Mouse (Mus musculus) frontal cortex, adult 2 months (tissue): ENCODE results near the gene St3gal4. TPM values are rescaled to one million over a fixed set of nuclear protein-coding genes. Genes with fewer than 3 reads are reported as not detected.
"Not testable (repeated sequence)": the region's sequence is repeated elsewhere in the genome, so short reads cannot be mapped to it uniquely, and the experiment has no call there.

Experiments
- DNase-seq, 2 experiments: peaks; one replicate each; pipeline ENCODE4 v3.0.0; 2022; ENCODE audit warnings: low spot score in 1 of 2; ENCODE audit errors: extremely low spot score in 1 of 2
- polyA plus RNA-seq: library from polyadenylated mRNA; depleted of rRNA; stranded (reverse); fragments of >200 nt; gene quantifications from 2 replicates; pipeline ENCODE4 v1.2.3, GENCODE M21; 2012; rRNA removed

The St3gal4 gene
- 10.2 and 14.8 TPM in 2 replicates for polyA plus RNA-seq

- no peak for DNase-seq
Observed at GRCm38 (mm10) chr9:35119168-35119567, at the start of gene St3gal4. St3gal4 (minus strand) TSS chr9:35119268.

- no peak for DNase-seq
Observed at GRCm38 (mm10) chr9:35166798-35167635, 47.9 kb upstream of the St3gal4 start.

GRCm38 (mm10) chr9:35166144-35166797, 47.2 kb upstream of the St3gal4 start:
- peak in 1 of 2 experiments; percentile 59 for DNase-seq

GRCm38 (mm10) chr9:35164142-35164874, 45.2 kb upstream of the St3gal4 start:
- DNase-seq, result no peak

- DNase-seq, result no peak
Observed at GRCm38 (mm10) chr9:35163011-35163690, 44.1 kb upstream of the St3gal4 start.

- no peak for DNase-seq
Observed at GRCm38 (mm10) chr9:35161721-35162120, 42.7 kb upstream of the St3gal4 start.

- no peak for DNase-seq
Observed at GRCm38 (mm10) chr9:35160662-35161061, 41.6 kb upstream of the St3gal4 start.

GRCm38 (mm10) chr9:35158477-35158876, 39.4 kb upstream of the St3gal4 start:
- DNase-seq, result no peak

GRCm38 (mm10) chr9:35156862-35157261, 37.8 kb upstream of the St3gal4 start:
- no peak for DNase-seq

- DNase-seq, result peak in 1 of 2 experiments; percentile 34
Observed at GRCm38 (mm10) chr9:35156002-35156710, 37.1 kb upstream of the St3gal4 start.

- no peak for DNase-seq
Observed at GRCm38 (mm10) chr9:35152923-35153322, 33.9 kb upstream of the St3gal4 start.

- DNase-seq, result not testable (repeated sequence)
Observed at GRCm38 (mm10) chr9:35148822-35149221, 29.8 kb upstream of the St3gal4 start.

GRCm38 (mm10) chr9:35147261-35147660, 28.2 kb upstream of the St3gal4 start:
- not testable (repeated sequence) for DNase-seq

- DNase-seq, result no peak
Observed at GRCm38 (mm10) chr9:35145829-35146228, 26.8 kb upstream of the St3gal4 start.

- DNase-seq, result no peak
Observed at GRCm38 (mm10) chr9:35145118-35145517, 26.1 kb upstream of the St3gal4 start.

GRCm38 (mm10) chr9:35142221-35142620, 23.2 kb upstream of the St3gal4 start:
- no peak for DNase-seq

- DNase-seq, result no peak
Observed at GRCm38 (mm10) chr9:35139231-35139744, 20.2 kb upstream of the St3gal4 start.

- DNase-seq, result no peak
Observed at GRCm38 (mm10) chr9:35138029-35138428, 19.0 kb upstream of the St3gal4 start.

GRCm38 (mm10) chr9:35135575-35135974, 16.5 kb upstream of the St3gal4 start:
- peak in 1 of 2 experiments; percentile 26 for DNase-seq
